Mouse (Mus musculus): ENCODE measurements around the gene Zfp867. TPM values are rescaled to one million over a fixed set of nuclear protein-coding genes. Genes with fewer than 3 reads are reported as not detected.

The Zfp867 gene
- polyA plus RNA-seq, 1 experiment from 2014 or later: 4.3 TPM

DNA sequence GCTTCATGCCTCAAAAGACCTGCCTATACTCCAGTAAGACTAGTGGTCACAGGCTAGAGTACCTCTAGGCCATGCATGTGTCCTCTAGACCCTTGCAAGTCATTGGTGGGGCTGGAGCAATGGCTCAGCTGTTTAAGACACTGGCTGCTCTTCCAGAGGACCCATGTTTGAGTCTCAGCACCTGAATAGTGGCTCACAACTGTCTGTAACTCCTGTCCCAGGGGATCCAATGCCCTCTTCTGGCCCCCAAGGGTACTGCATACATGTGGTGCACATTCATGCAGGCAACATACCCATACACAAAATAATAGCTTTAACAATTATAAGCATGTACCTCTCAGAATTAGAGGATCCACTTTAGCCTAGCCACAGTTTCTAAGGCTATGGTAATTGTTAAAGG, 29.2 kb downstream of the Zfp867 start:
- no peak for ATAC-seq
- Histone ChIP-seq H3K9ac (ENCODE audit: low read depth, low read length) (no peak overlapping the region), H3K27ac (ENCODE audit: low read length) (no peak overlapping the region), H3K4me2 (ENCODE audit: low read depth, low read length) (no peak overlapping the region), H3K4me3 (ENCODE audit: low read length) (no peak overlapping the region), H3K4me1 (ENCODE audit: control insufficient read depth, insufficient read depth, low read length) (no peaks in the 10 kb centered on the region), H3K27me3 (replicated peaks; ENCODE audit: control insufficient read depth, insufficient read depth, low read length) (no peaks in the 10 kb centered on the region), H3K9me3 (ENCODE audit: control insufficient read depth, low read length) (no peaks in the 10 kb centered on the region), H3K36me3 (ENCODE audit: control insufficient read depth, insufficient read depth, low read length) (no peaks in the 10 kb centered on the region)

DNA sequence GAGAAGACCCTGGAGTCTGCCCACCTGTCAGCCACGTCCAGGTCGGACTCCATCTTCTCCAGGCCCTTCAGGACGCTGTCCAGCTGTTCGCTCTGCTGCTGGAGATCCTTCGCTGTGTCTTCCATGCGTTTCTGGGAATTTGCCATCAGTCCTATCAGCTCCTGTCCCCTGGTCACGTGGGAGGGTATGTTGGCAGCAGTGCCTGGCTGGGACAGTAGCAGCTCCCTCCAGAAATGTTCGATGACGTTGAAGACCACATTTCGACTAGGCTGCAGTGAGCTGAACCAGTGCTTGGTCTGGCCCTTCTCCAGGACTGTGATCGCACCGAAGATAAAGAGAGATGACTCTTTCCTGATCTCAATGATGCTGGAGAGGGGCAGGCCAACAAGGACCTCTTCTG, 34.3 kb downstream of the Zfp867 start:
- Histone ChIP-seq H3K9ac (ENCODE audit: low read depth, low read length) (no peak overlapping the region), H3K4me2 (ENCODE audit: low read depth, low read length) (no peak overlapping the region), H3K9me3 (ENCODE audit: control insufficient read depth, low read length) (no peaks in the 10 kb centered on the region), H3K36me3 (ENCODE audit: control insufficient read depth, insufficient read depth, low read length) (peaks cover 7% of the 10 kb centered on the region), H3K27ac (ENCODE audit: low read length) (no peak overlapping the region), H3K4me3 (ENCODE audit: low read length) (no peak overlapping the region), H3K27me3 (replicated peaks; ENCODE audit: control insufficient read depth, insufficient read depth, low read length) (no peaks in the 10 kb centered on the region), H3K4me1 (ENCODE audit: control insufficient read depth, insufficient read depth, low read length) (no peaks in the 10 kb centered on the region)
- ATAC-seq: no peak
- 93% methylated on average over 12 of the region's 12 CpGs for WGBS

DNA sequence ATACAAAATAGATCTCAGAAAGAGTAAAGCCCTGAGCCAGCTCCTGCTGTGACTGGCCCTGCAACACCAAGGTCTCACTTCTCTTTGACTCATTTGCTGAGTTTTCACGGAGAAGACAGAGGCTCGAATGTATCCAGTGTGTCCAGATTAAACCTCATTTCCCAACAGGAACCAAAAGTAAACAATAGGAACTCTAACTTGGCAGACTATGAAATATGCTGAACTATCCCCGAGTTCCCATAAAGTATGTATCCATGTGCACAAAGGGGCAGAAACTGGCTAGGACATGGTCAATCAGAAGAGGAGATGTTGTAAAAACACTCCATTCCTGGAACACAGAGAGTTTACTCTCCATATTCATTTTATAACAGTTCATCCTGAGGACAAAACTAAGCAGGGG, 40.0 kb downstream of the Zfp867 start:
- no peaks in the 10 kb centered on the region for H3K27me3 ChIP-seq (replicated peaks; ENCODE audit: control insufficient read depth, insufficient read depth, low read length)
- H3K27ac ChIP-seq (ENCODE audit: low read length): no peak overlapping the region
- no peaks in the 10 kb centered on the region for H3K9me3 ChIP-seq (ENCODE audit: control insufficient read depth, low read length)
- no peak overlapping the region for H3K9ac ChIP-seq (ENCODE audit: low read depth, low read length)
- no peaks in the 10 kb centered on the region for H3K4me1 ChIP-seq (ENCODE audit: control insufficient read depth, insufficient read depth, low read length)
- no peak for ATAC-seq
- H3K36me3 ChIP-seq (ENCODE audit: control insufficient read depth, insufficient read depth, low read length): peaks cover 7% of the 10 kb centered on the region
- no peak overlapping the region for H3K4me2 ChIP-seq (ENCODE audit: low read depth, low read length)
- no peak overlapping the region for H3K4me3 ChIP-seq (ENCODE audit: low read length)
- WGBS: 37% methylated on average over 3 of the region's 3 CpGs

DNA sequence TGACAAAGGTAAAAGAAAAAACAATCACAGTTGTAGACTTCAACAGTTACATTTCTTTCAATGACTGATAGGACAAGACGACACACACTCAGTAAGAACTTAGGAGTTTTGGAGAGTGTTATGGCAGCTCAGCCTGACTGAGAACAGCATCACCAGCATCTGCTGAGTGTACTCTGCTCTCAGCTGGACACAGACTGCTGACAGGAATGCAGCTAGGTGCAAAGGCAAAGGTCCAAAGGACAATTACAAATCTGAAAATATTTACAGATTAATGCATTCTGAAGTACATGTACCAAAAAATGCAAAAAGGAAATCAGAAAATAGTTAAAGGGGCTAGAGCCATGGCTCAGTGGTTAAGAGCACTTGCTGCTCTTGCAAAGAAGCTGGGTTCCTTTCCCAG, 42.3 kb downstream of the Zfp867 start:
- Histone ChIP-seq H3K4me2 (ENCODE audit: low read depth, low read length) (no peak overlapping the region), H3K27ac (ENCODE audit: low read length) (no peak overlapping the region), H3K4me3 (ENCODE audit: low read length) (no peak overlapping the region), H3K9ac (ENCODE audit: low read depth, low read length) (no peak overlapping the region), H3K36me3 (ENCODE audit: control insufficient read depth, insufficient read depth, low read length) (0 out of 2 replicates have a peak, but pooled peaks cover 4% of the 10 kb centered on the region), H3K4me1 (ENCODE audit: control insufficient read depth, insufficient read depth, low read length) (no peaks in the 10 kb centered on the region), H3K9me3 (ENCODE audit: control insufficient read depth, low read length) (no peaks in the 10 kb centered on the region), H3K27me3 (replicated peaks; ENCODE audit: control insufficient read depth, insufficient read depth, low read length) (no peaks in the 10 kb centered on the region)
- no peak for ATAC-seq
- WGBS: 71% methylated on average over 1 of the region's 1 CpGs

DNA sequence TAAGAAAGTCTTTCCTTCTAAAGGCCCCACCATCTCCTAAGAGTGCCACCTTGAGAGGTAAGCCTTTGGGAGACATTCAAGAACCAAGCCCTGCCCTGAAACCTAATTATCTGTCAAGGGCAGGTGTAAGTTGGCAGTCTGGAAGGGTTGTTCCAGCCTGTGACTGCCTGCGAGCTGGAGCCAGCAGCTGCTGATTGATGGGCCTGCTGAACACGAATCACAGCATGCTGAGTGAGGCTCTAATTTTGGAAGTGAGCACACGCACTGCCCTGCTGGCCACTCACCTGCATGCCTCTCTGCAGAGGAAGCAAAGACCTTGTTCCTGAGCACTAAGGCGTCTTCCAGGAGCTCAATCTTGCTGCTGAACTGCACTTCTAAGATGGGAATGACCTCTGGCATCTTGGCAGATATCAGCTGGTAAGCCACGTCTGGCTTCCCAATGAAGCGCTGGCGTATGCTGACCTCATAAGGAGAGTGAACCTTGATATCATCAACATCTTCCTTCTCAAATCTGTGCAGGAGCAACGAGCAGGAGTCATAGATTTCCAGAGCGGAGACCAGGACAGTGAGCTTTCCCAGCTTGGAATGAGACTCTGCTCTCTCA, 44.1 kb downstream of the Zfp867 start:
- 84% methylated on average over 9 of the region's 9 CpGs for WGBS

DNA sequence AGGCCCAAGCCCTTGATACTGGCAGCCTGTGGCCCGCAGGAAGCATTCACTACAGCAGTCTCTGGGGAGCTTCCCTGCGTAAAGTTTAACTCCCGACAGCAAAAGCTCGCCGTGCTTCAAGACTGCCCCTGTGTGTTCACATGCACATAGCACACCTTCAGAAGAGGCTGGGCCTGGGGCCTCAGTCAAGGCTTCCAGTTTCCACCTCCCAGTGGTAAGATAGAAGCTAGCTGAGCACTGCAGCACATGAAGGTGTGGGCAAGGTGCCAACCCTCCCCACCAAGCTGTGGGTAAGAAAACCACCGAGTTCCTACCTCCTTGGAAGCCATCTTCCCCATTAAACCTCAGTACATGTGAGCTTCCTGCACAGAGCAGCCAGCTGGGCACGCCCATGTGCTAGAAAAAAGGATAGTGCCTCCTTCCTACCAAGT, 46.6 kb downstream of the Zfp867 start:
- H3K4me2 ChIP-seq (ENCODE audit: low read depth, low read length): no peak overlapping the region
- no peaks in the 10 kb centered on the region for H3K9me3 ChIP-seq (ENCODE audit: control insufficient read depth, low read length)
- no peaks in the 10 kb centered on the region for H3K27me3 ChIP-seq (replicated peaks; ENCODE audit: control insufficient read depth, insufficient read depth, low read length)
- peaks cover 2% of the 10 kb centered on the region; the same call in 1 of the 2 replicates for H3K4me1 ChIP-seq (ENCODE audit: control insufficient read depth, insufficient read depth, low read length)
- H3K4me3 ChIP-seq (ENCODE audit: low read length): no peak overlapping the region
- ATAC-seq: no peak
- WGBS: 47% methylated on average over 7 of the region's 7 CpGs
- peaks cover 4% of the 10 kb centered on the region; the same call in 1 of the 2 replicates for H3K36me3 ChIP-seq (ENCODE audit: control insufficient read depth, insufficient read depth, low read length)
- no peak overlapping the region for H3K9ac ChIP-seq (ENCODE audit: low read depth, low read length)
- H3K27ac ChIP-seq (ENCODE audit: low read length): no peak overlapping the region

More for the DNA sequence above, 44.1 kb downstream of the Zfp867 start:
- no peak overlapping the region for H3K4me3 ChIP-seq (ENCODE audit: low read length)
- 0 out of 2 replicates have a peak, but pooled peaks cover 4% of the 10 kb centered on the region for H3K36me3 ChIP-seq (ENCODE audit: control insufficient read depth, insufficient read depth, low read length)
- H3K4me1 ChIP-seq (ENCODE audit: control insufficient read depth, insufficient read depth, low read length): no peaks in the 10 kb centered on the region; the same call in 1 of the 2 replicates
- no peaks in the 10 kb centered on the region for H3K9me3 ChIP-seq (ENCODE audit: control insufficient read depth, low read length)
- no peak overlapping the region for H3K9ac ChIP-seq (ENCODE audit: low read depth, low read length)
- no peaks in the 10 kb centered on the region for H3K27me3 ChIP-seq (replicated peaks; ENCODE audit: control insufficient read depth, insufficient read depth, low read length)
- H3K27ac ChIP-seq (ENCODE audit: low read length): no peak overlapping the region
- no peak for ATAC-seq
- no peak overlapping the region for H3K4me2 ChIP-seq (ENCODE audit: low read depth, low read length)

DNA sequence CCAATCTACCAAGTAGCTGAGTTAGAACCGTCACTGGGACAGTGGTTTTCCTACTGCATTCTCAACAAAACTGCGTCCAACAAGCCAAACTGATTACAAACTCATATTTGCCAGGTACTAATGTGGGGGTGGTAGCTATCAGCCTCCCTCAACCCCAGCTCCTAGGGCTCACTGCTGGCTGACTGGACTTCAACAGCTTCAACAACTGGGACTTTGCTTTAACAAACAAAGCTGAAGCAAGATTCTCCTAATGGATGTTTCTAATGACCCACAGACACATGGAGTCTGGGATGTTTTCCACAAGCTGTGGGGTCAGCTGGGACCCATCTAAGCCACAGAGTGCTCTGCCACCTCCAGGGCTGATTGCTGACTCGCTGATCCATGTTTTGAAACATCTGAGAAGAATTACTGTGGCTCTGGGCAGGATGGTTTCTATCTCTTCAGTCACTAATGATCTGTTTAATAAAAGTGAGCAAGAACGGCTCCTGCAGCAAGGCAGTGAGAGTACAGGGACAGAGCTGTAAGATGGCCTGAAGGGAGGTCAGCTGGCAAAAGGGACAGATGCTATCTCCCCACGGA, 49.2 kb downstream of the Zfp867 start:
- Histone ChIP-seq H3K4me2 (ENCODE audit: low read depth, low read length) (no peak overlapping the region), H3K27me3 (replicated peaks; ENCODE audit: control insufficient read depth, insufficient read depth, low read length) (no peaks in the 10 kb centered on the region), H3K9ac (ENCODE audit: low read depth, low read length) (no peak overlapping the region), H3K36me3 (ENCODE audit: control insufficient read depth, insufficient read depth, low read length) (peaks cover 2% of the 10 kb centered on the region; the same call in 1 of the 2 replicates), H3K27ac (ENCODE audit: low read length) (peak overlapping the region; percentile 20; the same call in 1 of the 2 replicates), H3K4me1 (ENCODE audit: control insufficient read depth, insufficient read depth, low read length) (peaks cover 2% of the 10 kb centered on the region; the same call in 1 of the 2 replicates), H3K4me3 (ENCODE audit: low read length) (no peak overlapping the region), H3K9me3 (ENCODE audit: control insufficient read depth, low read length) (no peaks in the 10 kb centered on the region)
- WGBS: 75% methylated on average over 5 of the region's 5 CpGs
- no peak for ATAC-seq

DNA sequence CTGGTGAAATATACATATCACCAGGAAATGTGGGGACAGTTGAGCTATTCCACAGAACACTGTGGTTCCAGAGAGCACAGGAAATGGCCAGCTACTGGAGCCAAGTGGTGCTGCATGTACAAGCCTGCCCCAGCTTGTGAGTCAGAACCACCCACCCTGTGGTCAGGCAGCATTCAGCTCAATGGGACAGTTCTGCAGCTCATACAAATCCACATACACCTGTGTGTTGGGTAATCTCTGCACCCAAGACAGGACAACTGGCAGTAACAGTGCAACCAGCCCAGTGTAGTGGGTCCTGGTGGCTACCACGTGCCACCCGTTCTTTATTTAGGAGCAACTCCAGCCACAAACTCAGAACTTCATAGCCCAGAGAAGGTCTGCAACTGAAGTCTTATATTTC, 50.3 kb downstream of the Zfp867 start:
- H3K4me3 ChIP-seq (ENCODE audit: low read length): no peak overlapping the region
- no peak overlapping the region for H3K27ac ChIP-seq (ENCODE audit: low read length)
- 90% methylated on average over 2 of the region's 2 CpGs for WGBS
- ATAC-seq: no peak
- peaks cover 2% of the 10 kb centered on the region; the same call in 1 of the 2 replicates for H3K4me1 ChIP-seq (ENCODE audit: control insufficient read depth, insufficient read depth, low read length)
- no peaks in the 10 kb centered on the region for H3K27me3 ChIP-seq (replicated peaks; ENCODE audit: control insufficient read depth, insufficient read depth, low read length)
- H3K4me2 ChIP-seq (ENCODE audit: low read depth, low read length): no peak overlapping the region
- no peak overlapping the region for H3K9ac ChIP-seq (ENCODE audit: low read depth, low read length)
- H3K36me3 ChIP-seq (ENCODE audit: control insufficient read depth, insufficient read depth, low read length): no peaks in the 10 kb centered on the region; the same call in 1 of the 2 replicates
- H3K9me3 ChIP-seq (ENCODE audit: control insufficient read depth, low read length): no peaks in the 10 kb centered on the region

DNA sequence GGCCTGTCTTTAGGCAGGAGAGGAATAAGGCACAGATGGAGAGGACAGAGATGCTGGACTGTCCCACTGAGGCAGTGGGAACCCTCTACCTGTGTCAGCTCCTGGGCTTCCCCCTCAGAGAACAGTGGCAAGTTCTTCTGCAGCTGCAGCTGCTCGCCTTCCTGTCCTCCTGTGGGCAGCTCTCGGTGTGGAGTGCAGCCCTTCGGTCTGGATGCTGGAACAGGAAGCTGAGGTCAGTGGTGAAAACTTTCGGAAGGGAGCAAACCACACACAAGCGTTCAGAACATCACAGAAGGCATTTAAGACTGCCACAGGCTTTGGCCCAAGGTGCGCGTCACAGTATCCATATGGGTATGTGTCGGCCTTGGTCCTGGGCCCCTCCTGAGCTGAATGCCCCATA, 50.8 kb downstream of the Zfp867 start:
- H3K4me1 ChIP-seq (ENCODE audit: control insufficient read depth, insufficient read depth, low read length): peaks cover 2% of the 10 kb centered on the region; the same call in 1 of the 2 replicates
- H3K27me3 ChIP-seq (replicated peaks; ENCODE audit: control insufficient read depth, insufficient read depth, low read length): no peaks in the 10 kb centered on the region
- ATAC-seq: no peak
- no peak overlapping the region for H3K9ac ChIP-seq (ENCODE audit: low read depth, low read length)
- no peaks in the 10 kb centered on the region; the same call in 1 of the 2 replicates for H3K36me3 ChIP-seq (ENCODE audit: control insufficient read depth, insufficient read depth, low read length)
- no peak overlapping the region for H3K4me3 ChIP-seq (ENCODE audit: low read length)
- no peaks in the 10 kb centered on the region for H3K9me3 ChIP-seq (ENCODE audit: control insufficient read depth, low read length)
- WGBS: 84% methylated on average over 8 of the region's 8 CpGs
- no peak overlapping the region for H3K4me2 ChIP-seq (ENCODE audit: low read depth, low read length)
- no peak overlapping the region for H3K27ac ChIP-seq (ENCODE audit: low read length)
